Mouse (Mus musculus) kidney, adult 8-10 months (tissue): ENCODE results near the gene Psmb10.

Experiments used
- DNase-seq, 2 experiments: peaks; one replicate each; pipeline ENCODE4 v3.0.0; 2022

Gene Psmb10

DNA sequence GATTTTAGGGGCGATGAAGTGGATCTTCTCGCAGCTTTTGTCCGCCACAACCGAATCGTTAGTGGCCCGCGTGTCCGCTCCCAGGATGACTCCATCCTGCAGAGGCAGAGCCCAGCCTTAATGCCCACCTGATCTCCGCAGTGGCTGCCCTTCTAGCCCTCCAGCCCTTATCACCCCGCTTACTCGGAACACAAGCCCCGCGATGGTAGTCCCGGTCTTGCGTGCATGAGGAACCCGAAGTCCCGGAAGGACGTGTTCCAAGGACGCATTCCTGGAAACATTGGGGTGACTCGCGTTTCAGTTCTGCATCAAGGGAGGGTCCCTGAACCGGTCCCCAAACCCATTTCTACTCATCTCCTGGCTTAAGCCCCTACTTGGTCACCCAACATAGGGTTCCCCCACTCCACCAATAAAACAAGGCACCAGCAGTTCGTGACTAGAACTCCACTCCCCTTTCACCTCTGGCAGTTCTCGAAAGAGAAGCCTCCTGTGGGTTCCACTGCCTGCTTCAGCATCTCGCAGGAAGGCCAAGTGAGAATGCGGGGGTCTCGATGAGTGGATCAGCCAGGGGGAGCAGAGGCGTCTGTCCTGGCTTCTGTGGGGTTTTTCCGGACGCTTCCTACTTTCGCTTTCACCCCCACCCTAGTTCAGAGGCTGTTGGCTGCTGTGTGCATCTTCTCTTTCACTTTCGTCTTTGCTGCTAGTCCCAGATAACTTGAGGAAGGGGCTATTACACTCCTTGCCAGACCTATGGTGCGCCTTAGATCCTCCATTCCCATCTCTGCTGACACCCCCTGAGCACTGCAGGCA lies 543 bp downstream of the Psmb10 start:
- peak in 1 of 2 experiments; percentile 45 for DNase-seq

- DNase-seq, result peak; percentile 94 to 95
Measured at GRCm38 (mm10) chr8:105936866-105937475, 1.3 kb downstream of the Psmb10 start.

GRCm38 (mm10) chr8:105935863-105936603 lies 2.2 kb downstream of the Psmb10 start:
- DNase-seq, result no peak

- DNase-seq, result no peak
Measured at GRCm38 (mm10) chr8:105935105-105935504, 3.1 kb downstream of the Psmb10 start.

- DNase-seq, result no peak
Measured at GRCm38 (mm10) chr8:105933762-105934161, 4.5 kb downstream of the Psmb10 start, which contains the start of gene Ctrl. Gene Ctrl, minus strand, starts transcription at chr8:105933862.

GRCm38 (mm10) chr8:105932525-105932924 lies 5.7 kb downstream of the Psmb10 start:
- no peak for DNase-seq

GRCm38 (mm10) chr8:105931271-105931670 lies 7.0 kb downstream of the Psmb10 start:
- DNase-seq, result no peak

DNA sequence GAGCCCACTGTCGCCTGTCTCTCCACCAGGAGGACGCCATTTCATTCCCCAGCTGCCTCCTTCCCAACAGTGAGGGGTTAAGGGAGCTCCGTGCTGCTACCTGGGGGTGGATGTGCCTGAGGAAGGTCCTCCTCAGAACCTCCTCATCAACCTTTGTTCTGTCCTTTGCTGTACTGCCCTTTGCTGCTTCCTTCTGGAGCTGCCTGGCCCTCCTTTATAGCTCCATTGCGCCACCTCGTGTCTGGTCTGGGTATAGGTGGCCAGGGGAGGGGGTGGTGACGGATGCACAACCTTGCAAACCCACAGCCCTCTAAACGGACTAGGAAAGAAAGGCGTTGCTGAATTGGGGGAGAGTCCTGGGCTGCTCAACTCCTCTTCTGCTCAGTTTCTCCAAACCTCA lies 7.6 kb downstream of the Psmb10 start:
- peak; percentile 56 to 82 for DNase-seq

DNA sequence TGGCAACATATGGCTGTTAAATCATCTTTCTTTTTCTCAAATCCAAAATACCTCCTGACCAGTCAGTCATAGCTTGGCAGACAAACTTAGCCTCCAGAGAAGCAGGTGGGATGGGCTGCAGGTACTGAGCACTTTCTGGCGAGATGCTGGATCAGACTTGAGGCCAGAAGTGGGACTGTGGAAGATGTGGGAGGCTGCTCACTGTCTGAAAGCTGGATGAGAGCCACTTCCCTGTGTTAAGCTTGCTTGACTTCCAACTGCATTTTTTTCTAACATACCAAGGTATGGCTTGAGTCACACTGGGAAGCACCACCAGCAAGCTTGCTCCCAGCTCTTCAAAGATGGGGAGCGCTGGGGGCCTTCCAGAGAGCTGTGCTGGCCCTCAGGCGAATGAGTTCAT lies 13.1 kb downstream of the Psmb10 start:
- DNase-seq, result no peak

- no peak for DNase-seq
Measured at GRCm38 (mm10) chr8:105919390-105919789, 18.9 kb downstream of the Psmb10 start.

DNA sequence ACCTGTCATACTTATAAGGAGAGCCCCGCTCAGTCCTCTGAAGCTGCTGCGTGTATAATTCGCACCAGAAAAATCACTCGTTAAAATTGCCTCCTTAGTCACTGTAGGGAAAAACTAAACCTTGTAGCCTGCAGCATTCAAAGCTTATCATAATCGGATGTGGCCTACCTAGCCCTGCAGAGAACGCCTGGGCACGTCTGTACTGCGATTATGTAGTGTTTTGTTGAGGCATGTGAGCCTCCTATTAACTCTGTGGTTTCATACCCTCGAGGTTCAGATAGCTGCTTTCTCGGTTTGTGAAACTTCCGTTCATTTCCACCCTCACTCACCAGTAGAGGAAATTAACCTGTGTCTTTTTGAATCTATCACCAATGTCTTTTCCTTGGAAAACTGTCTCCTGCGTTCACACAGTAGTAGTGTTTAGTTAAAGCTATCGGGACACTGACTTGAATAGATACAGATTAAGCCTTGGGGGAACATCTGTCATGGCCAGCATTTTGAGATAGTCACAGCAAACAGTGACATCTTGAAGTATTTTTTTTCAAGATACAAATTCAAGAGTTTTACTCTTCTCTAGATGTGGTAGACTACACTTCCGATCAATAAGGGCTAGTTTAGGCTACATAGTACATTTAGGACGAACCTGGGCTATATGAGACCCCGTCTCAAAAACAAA lies 37.2 kb downstream of the Psmb10 start:
- no peak for DNase-seq

GRCm38 (mm10) chr8:105900180-105900940 lies 37.9 kb downstream of the Psmb10 start, which contains the start of gene Pskh1:
Gene Pskh1, plus strand, starts transcription at chr8:105900441.
- peak; percentile 84 to 91 for DNase-seq

- no peak for DNase-seq
Measured at GRCm38 (mm10) chr8:105897801-105898480, 40.3 kb downstream of the Psmb10 start.

DNA sequence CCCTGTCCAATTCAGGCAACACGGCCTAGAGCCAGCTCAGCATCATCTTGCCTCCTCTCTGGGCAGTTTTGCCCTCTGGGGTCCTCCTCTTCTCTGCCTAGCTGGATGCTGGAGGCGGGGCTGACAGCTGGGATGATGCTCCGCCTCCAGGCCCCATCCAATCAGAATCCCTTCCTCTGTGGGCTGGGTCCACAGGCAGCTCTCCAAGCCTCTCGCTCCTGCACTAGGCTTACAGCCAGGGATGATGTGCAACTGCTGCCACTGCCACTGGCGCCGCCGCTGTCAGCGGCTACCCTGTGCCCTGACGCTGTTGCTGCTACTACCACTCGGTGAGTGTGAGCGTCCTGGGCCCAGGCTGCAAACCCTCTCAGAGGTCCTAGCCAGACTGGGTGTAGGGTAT lies 44.9 kb downstream of the Psmb10 start, which contains the start of gene Nrn1l:
Gene Nrn1l (plus strand): TSS at position 229 of the 400 bp plus-strand sequence.
- DNase-seq, result peak; percentile 72 to 73

DNA sequence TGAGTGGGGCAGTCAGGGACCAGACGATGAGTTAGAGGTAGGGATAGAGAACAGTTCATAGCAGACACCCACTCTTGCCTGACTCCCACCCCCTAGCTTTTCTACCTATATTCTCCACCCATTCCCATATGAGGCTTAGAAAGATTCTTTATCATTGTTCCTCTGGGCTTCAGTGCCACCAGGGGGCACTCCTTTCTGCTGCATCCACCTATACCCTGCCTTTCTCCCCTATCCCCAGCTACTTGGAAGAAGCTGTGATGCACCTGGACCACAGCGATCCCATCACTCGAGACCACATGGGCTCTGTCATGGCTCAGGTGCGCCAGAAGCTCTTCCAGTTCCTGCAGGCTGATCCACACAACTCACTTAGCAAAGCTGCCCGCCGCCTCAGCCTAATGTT lies 45.8 kb downstream of the Psmb10 start:
- DNase-seq, result peak in 1 of 2 experiments; percentile 30

DNA sequence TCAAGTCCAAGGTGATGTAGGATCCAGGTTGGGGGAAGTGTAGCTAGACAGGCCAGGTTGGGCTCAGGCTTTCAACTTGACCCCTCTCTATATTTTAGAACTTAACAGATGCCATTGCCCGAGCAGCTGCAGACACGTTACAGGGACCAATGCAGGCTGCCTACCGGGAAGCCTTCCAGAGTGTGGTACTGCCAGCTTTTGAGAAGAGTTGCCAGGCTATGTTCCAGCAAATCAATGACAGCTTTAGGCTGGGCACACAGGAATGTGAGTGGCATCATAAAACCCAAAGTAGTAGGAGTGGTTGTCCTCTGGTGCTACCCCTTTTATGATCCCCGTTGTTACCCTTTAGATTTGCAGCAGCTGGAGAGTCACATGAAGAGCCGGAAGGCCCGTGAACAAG lies 47.4 kb downstream of the Psmb10 start:
- DNase-seq, result no peak

- DNase-seq, result no peak
Measured at GRCm38 (mm10) chr8:105889756-105890465, 48.3 kb downstream of the Psmb10 start.
